Mouse (Mus musculus) macrophage (primary cell): Measurements from ENCODE around the gene Gm12169. TPM values are rescaled to one million over a fixed set of nuclear protein-coding genes. Genes with fewer than 3 reads are reported as not detected.
A peak's percentile ranks its signal among the peaks of the same experiment; 100 is the strongest.
"Not testable (repeated sequence)": the region's sequence is repeated elsewhere in the genome, so short reads cannot be mapped to it uniquely, and the experiment has no call there.

ENCODE experiments used
- H3K27ac ChIP-seq: fragments of 350-480 bp; formaldehyde crosslinking; 2 replicates; pipeline ENCODE4 v1.9.0; 2021
- H3K36me3 ChIP-seq: fragments of 350-480 bp; formaldehyde crosslinking; 2 replicates; pipeline ENCODE4 v1.9.0; 2021; ENCODE audit errors: inconsistent target
- H3K4me3 ChIP-seq: fragments of 350-480 bp; formaldehyde crosslinking; 2 replicates; pipeline ENCODE4 v1.9.0; 2021; ENCODE audit errors: inconsistent target
- H3K79me2 ChIP-seq: fragments of 350-480 bp; formaldehyde crosslinking; 2 replicates; pipeline ENCODE4 v1.9.0; 2021; ENCODE audit errors: inconsistent target
- WGBS: methylation state at CpG from one replicate; pipeline ENCODE4 v1.1.7; 2026; ENCODE audit warnings: inconsistent platforms; ENCODE audit not compliant: missing documents; 5-methylcytosine and 5-hydroxymethylcytosine counted together
- polyA plus RNA-seq: library from polyadenylated mRNA; stranded (reverse); fragments of 250-400 nt; gene quantifications from 3 replicates; pipeline ENCODE4 v1.2.4, GENCODE M21; 2018; ENCODE audit warnings: inconsistent platforms
- total RNA-seq, 78 experiments: library from RNA; depleted of rRNA; stranded (reverse); fragments of 250-400 nt; gene quantifications; 1 replicate in 9 of 78; 2 replicates in 24 of 78; 3 replicates in 43 of 78; 4 replicates in 2 of 78; pipeline ENCODE4 v1.2.4; 2018; ENCODE audit warnings: inconsistent platforms in 56 of 78

The Gm12169 gene
- total RNA-seq (2018; cell fraction: chromatin; rRNA removed), result not detected
- not detected for total RNA-seq (2018; cell fraction: cytosol; rRNA removed)
- total RNA-seq (2018; cell fraction: nucleus; rRNA removed), result not detected
- polyA plus RNA-seq, result not detected in 3 replicates

GRCm38 (mm10) chr11:46523912-46524311 lies at the start of gene Gm12169:
TSS of gene Gm12169 (plus strand) at chr11:46524212.
- H3K4me3 ChIP-seq, result no peak within 1 kb of the TSS
- WGBS, result 83% methylated on average over 2 of the region's 2 CpGs
- no peaks in the 10 kb centered on the region for H3K36me3 ChIP-seq
- H3K79me2 ChIP-seq, result no peaks in the 10 kb centered on the region
- H3K27ac ChIP-seq, result no peak within 1 kb of the TSS

- H3K36me3 ChIP-seq, result peaks cover 7% of the 10 kb centered on the region; the same call in 1 of the 2 replicates
- 91% methylated on average over 4 of the region's 4 CpGs for WGBS
- no peaks in the 10 kb centered on the region for H3K79me2 ChIP-seq
- H3K27ac ChIP-seq, result no peak overlapping the region
- no peak overlapping the region for H3K4me3 ChIP-seq
Observed at GRCm38 (mm10) chr11:46474220-46474619, 49.8 kb upstream of the Gm12169 start.

GRCm38 (mm10) chr11:46479311-46479710 lies 44.7 kb upstream of the Gm12169 start:
- peak overlapping the region; percentile 78 for H3K27ac ChIP-seq
- no peaks in the 10 kb centered on the region for H3K79me2 ChIP-seq
- no peaks in the 10 kb centered on the region for H3K36me3 ChIP-seq
- H3K4me3 ChIP-seq, result no peak overlapping the region
- WGBS, result 43% methylated on average over 9 of the region's 9 CpGs

GRCm38 (mm10) chr11:46480517-46480916 lies 43.5 kb upstream of the Gm12169 start:
- Histone ChIP-seq H3K36me3 (no peaks in the 10 kb centered on the region), H3K79me2 (no peaks in the 10 kb centered on the region), H3K4me3 (no peak overlapping the region), H3K27ac (peak overlapping the region; percentile 78)
- WGBS, result 1% methylated on average over 7 of the region's 7 CpGs

GRCm38 (mm10) chr11:46488231-46488630 lies 35.8 kb upstream of the Gm12169 start:
- no peak overlapping the region for H3K27ac ChIP-seq
- 8% methylated on average over 1 of the region's 1 CpGs for WGBS
- H3K79me2 ChIP-seq, result no peaks in the 10 kb centered on the region
- H3K4me3 ChIP-seq, result no peak overlapping the region
- no peaks in the 10 kb centered on the region for H3K36me3 ChIP-seq

GRCm38 (mm10) chr11:46488650-46489049 lies 35.4 kb upstream of the Gm12169 start:
- H3K4me3 ChIP-seq, result no peak overlapping the region
- no peaks in the 10 kb centered on the region for H3K79me2 ChIP-seq
- WGBS, result 80% methylated on average over 2 of the region's 2 CpGs
- no peaks in the 10 kb centered on the region for H3K36me3 ChIP-seq
- no peak overlapping the region for H3K27ac ChIP-seq

GRCm38 (mm10) chr11:46507146-46507545 lies 16.9 kb upstream of the Gm12169 start:
- Histone ChIP-seq H3K4me3 (no peak overlapping the region), H3K27ac (no peak overlapping the region), H3K79me2 (no peaks in the 10 kb centered on the region), H3K36me3 (no peaks in the 10 kb centered on the region)
- 84% methylated on average over 3 of the region's 3 CpGs for WGBS

GRCm38 (mm10) chr11:46509900-46510299 lies 14.1 kb upstream of the Gm12169 start:
- H3K79me2 ChIP-seq, result no peaks in the 10 kb centered on the region
- no peak overlapping the region for H3K4me3 ChIP-seq
- H3K36me3 ChIP-seq, result no peaks in the 10 kb centered on the region
- 93% methylated on average over 5 of the region's 5 CpGs for WGBS
- H3K27ac ChIP-seq, result no peak overlapping the region

- WGBS, result 82% methylated on average over 5 of the region's 5 CpGs
- not testable (repeated sequence) for H3K4me3 ChIP-seq, H3K79me2 ChIP-seq, H3K27ac ChIP-seq, H3K36me3 ChIP-seq
Observed at GRCm38 (mm10) chr11:46521341-46521740, 2.7 kb upstream of the Gm12169 start.

GRCm38 (mm10) chr11:46522719-46523118 lies 1.3 kb upstream of the Gm12169 start:
- no peaks in the 10 kb centered on the region for H3K79me2 ChIP-seq
- H3K36me3 ChIP-seq, result no peaks in the 10 kb centered on the region
- no peak overlapping the region for H3K27ac ChIP-seq
- WGBS, result 79% methylated on average over 2 of the region's 3 CpGs
- no peak overlapping the region for H3K4me3 ChIP-seq

GRCm38 (mm10) chr11:46530149-46530548 lies 6.1 kb downstream of the Gm12169 start:
- Histone ChIP-seq H3K4me3 (no peak overlapping the region), H3K27ac (no peak overlapping the region), H3K36me3 (no peaks in the 10 kb centered on the region), H3K79me2 (no peaks in the 10 kb centered on the region)
- WGBS, result 78% methylated on average over 4 of the region's 4 CpGs

GRCm38 (mm10) chr11:46536978-46537377 lies 13.0 kb downstream of the Gm12169 start:
- H3K36me3 ChIP-seq, result no peaks in the 10 kb centered on the region
- H3K27ac ChIP-seq, result no peak overlapping the region
- H3K4me3 ChIP-seq, result no peak overlapping the region
- H3K79me2 ChIP-seq, result no peaks in the 10 kb centered on the region
- 90% methylated on average over 4 of the region's 4 CpGs for WGBS

GRCm38 (mm10) chr11:46543530-46543929 lies 19.5 kb downstream of the Gm12169 start:
- H3K27ac ChIP-seq, result no peak overlapping the region
- no peak overlapping the region for H3K4me3 ChIP-seq
- WGBS, result 95% methylated on average over 2 of the region's 2 CpGs
- H3K36me3 ChIP-seq, result no peaks in the 10 kb centered on the region
- H3K79me2 ChIP-seq, result no peaks in the 10 kb centered on the region

GRCm38 (mm10) chr11:46549721-46550120 lies 25.7 kb downstream of the Gm12169 start:
- WGBS, result 92% methylated on average over 4 of the region's 4 CpGs
- Histone ChIP-seq H3K4me3 (no peak overlapping the region), H3K36me3 (no peaks in the 10 kb centered on the region), H3K79me2 (no peaks in the 10 kb centered on the region), H3K27ac (no peak overlapping the region)

GRCm38 (mm10) chr11:46552741-46553140 lies 28.7 kb downstream of the Gm12169 start:
- Histone ChIP-seq H3K4me3 (no peak overlapping the region), H3K27ac (no peak overlapping the region), H3K36me3 (no peaks in the 10 kb centered on the region), H3K79me2 (no peaks in the 10 kb centered on the region)
- WGBS, result 86% methylated on average over 3 of the region's 3 CpGs

- Histone ChIP-seq H3K36me3 (no peaks in the 10 kb centered on the region), H3K79me2 (no peaks in the 10 kb centered on the region), H3K4me3 (no peak overlapping the region), H3K27ac (no peak overlapping the region)
- 92% methylated on average over 4 of the region's 4 CpGs for WGBS
Observed at GRCm38 (mm10) chr11:46561096-46561495, 37.1 kb downstream of the Gm12169 start.
